Mouse (Mus musculus) embryonic fibroblast, embryonic 13.5 days (primary cell): ENCODE measurements around the gene Cysrt1.

Experiments used
- CTCF ChIP-seq: IDR thresholded peaks from 2 replicates; pipeline ENCODE4 v1.5.1; 2011; ENCODE audit warnings: mild to moderate bottlenecking, control low read depth, low read length, moderate library complexity, borderline replicate concordance; ENCODE audit not compliant: insufficient read depth
- POLR2A ChIP-seq: IDR thresholded peaks from 2 replicates; pipeline ENCODE4 v1.6.1; 2011; ENCODE audit warnings: low read depth, mild to moderate bottlenecking, control low read depth, low read length, moderate library complexity

DNA sequence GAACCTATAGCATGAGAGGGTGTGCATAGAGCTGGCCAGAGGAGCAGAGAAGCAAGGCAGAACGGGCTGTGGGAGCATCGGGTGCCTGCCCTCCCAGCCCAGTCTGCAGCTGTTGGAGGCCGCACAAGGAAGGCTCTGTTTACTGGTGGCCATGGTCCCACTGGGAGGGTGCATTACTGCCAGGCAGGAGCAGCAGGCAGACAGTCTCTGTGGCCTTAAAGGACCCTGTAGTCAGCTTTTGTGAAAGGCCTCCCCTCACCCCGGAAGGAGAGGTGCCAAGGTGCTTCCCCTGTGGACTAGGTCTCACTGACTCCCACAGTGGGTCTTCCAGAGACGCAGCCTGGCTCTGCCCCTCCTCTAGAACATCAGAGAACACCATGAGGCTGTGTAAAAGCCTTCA lies 15.4 kb downstream of the Cysrt1 start:
- TF ChIP-seq POLR2A, result no peak
- TF ChIP-seq CTCF, result no peak
